Comparison of ENCODE assay signal across 35 mouse cellular contexts in the genomic region with DNA sequence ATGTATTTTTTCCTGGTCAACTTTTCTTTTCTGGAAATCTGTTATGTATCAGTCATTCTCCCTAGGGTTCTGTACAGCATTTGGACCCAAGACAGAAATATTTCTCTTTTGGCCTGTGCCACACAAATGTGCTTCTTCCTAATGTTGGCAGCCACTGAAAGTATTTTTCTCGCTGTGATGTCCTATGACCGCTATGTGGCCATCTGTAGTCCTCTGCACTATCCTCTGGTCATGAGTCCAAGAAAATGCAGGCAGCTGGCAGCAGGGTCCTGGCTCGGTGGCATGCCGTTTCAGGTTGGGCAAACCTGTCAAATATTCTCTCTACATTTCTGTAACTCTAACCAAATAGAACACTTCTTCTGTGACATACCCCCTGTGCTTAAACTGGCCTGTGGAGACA. TPM values are rescaled to one million over a fixed set of nuclear protein-coding genes. Genes with fewer than 3 reads are reported as not detected.
DNase-seq lines count a peak whose midpoint lies in the region.
"Had no signal": no experiment of that assay in that cellular context is flagged by ENCODE, and none has a peak within 500 bp of the region (broad histone marks: within the 10 kb centered on the region; RNA-seq: fewer than 3 reads in every experiment).

No protein-coding gene starts in this region.

- peak; percentile 70 for DNase-seq in left cerebral cortex, postnatal 4 days
- DNase-seq in left cerebral cortex, postnatal 25 days (ENCODE audit: low spot score in 2 of 2), result no peak
- DNase-seq in cerebellum, adult 11 months, result peak; percentile 44
- DNase-seq in cerebellum, adult 9-10 months, result peak; percentile 79
- peak; percentile 65 to 68 for DNase-seq in cerebellum, postnatal 36 days
- no peak for DNase-seq in adrenal gland, adult 2 months
- no peak for DNase-seq in adrenal gland, adult 8-10 months
- DNase-seq: adrenal gland, postnatal 36 days; gastrocnemius, postnatal 10 days; heart, postnatal 10 days; kidney, adult 9 months; kidney, postnatal 10 days; liver, embryonic 13.5 days; lung, adult 18-20 months; lung, postnatal 4 days; right cerebral cortex, postnatal 25 days had no signal

- intact Hi-C loops in left cerebral cortex, postnatal 4 days (cut with DNase I), result no loop called here
- intact Hi-C loops in left cerebral cortex, postnatal 25 days (cut with DNase I), result no loop called here

RNA-seq across cellular contexts. Expression of a gene that starts 2.0 kb away (rescaled TPM):
- total RNA-seq in left cerebral cortex, postnatal 4 days (2021), result not detected
- total RNA-seq in left cerebral cortex, postnatal 25 days (2021), result not detected
- not detected for total RNA-seq in adrenal gland, adult 2 months (2021)
- polyA plus RNA-seq in adrenal gland, adult 2 months (2012; rRNA removed), result not detected in 2 replicates
- not detected for total RNA-seq in adrenal gland, adult 8-10 months (2022)
- total RNA-seq: adrenal gland, postnatal 36 days; gastrocnemius, postnatal 10 days; heart, adult 8-10 months; heart, postnatal 10 days; layer of hippocampus, postnatal 14 days; left cerebral cortex, adult 2 months; MEL had no signal
- polyA plus RNA-seq: embryonic facial prominence, embryonic 11.5 days; forebrain, embryonic 13.5 days; gonadal fat pad, adult 2 months; heart, embryonic 13.5 days; hindbrain, embryonic 10.5 days; intestine, postnatal 0 days; large intestine, adult 2 months; limb, embryonic 10.5 days; limb, embryonic 15.5 days; liver, embryonic 13.5 days; lung, postnatal 0 days; midbrain, embryonic 13.5 days; neural tube, embryonic 15.5 days; Patski; spleen, adult 2 months; stomach, postnatal 0 days had no signal

RNA-seq across cellular contexts. Expression of a gene that starts 13.9 kb away (rescaled TPM):
- under 1 TPM; 0.08 TPM for total RNA-seq in left cerebral cortex, postnatal 4 days (2021)
- total RNA-seq in left cerebral cortex, postnatal 25 days (2021), result under 1 TPM in 1 of 2 experiments, not detected in 1; 0.14 TPM
- not detected for total RNA-seq in adrenal gland, adult 2 months (2021)
- polyA plus RNA-seq in adrenal gland, adult 2 months (2012; rRNA removed), result not detected in 2 replicates
- total RNA-seq in adrenal gland, adult 8-10 months (2022), result under 1 TPM in 1 of 4 experiments, not detected in 3; 0.12 TPM
- total RNA-seq: gastrocnemius, postnatal 10 days; heart, adult 8-10 months; layer of hippocampus, postnatal 14 days; MEL had no signal
- polyA plus RNA-seq: embryonic facial prominence, embryonic 11.5 days; forebrain, embryonic 13.5 days; gonadal fat pad, adult 2 months; heart, embryonic 13.5 days; hindbrain, embryonic 10.5 days; intestine, postnatal 0 days; large intestine, adult 2 months; limb, embryonic 10.5 days; limb, embryonic 15.5 days; liver, embryonic 13.5 days; lung, postnatal 0 days; midbrain, embryonic 13.5 days; neural tube, embryonic 15.5 days; Patski; spleen, adult 2 months; stomach, postnatal 0 days had no signal

RNA-seq across cellular contexts. Expression of a gene that starts 17.1 kb away (rescaled TPM):
- total RNA-seq in left cerebral cortex, postnatal 4 days (2021), result not detected
- not detected for total RNA-seq in left cerebral cortex, postnatal 25 days (2021)
- total RNA-seq in adrenal gland, adult 2 months (2021), result not detected
- polyA plus RNA-seq in adrenal gland, adult 2 months (2012; rRNA removed), result not detected in 2 replicates
- not detected for total RNA-seq in adrenal gland, adult 8-10 months (2022)
- total RNA-seq: adrenal gland, postnatal 36 days; gastrocnemius, postnatal 10 days; heart, adult 8-10 months; heart, postnatal 10 days; layer of hippocampus, postnatal 14 days; left cerebral cortex, adult 2 months; MEL had no signal
- polyA plus RNA-seq: embryonic facial prominence, embryonic 11.5 days; forebrain, embryonic 13.5 days; gonadal fat pad, adult 2 months; heart, embryonic 13.5 days; hindbrain, embryonic 10.5 days; intestine, postnatal 0 days; large intestine, adult 2 months; limb, embryonic 10.5 days; limb, embryonic 15.5 days; liver, embryonic 13.5 days; lung, postnatal 0 days; midbrain, embryonic 13.5 days; neural tube, embryonic 15.5 days; Patski; spleen, adult 2 months; stomach, postnatal 0 days had no signal

RNA-seq across cellular contexts. Expression of a gene that starts 44.7 kb away (rescaled TPM):
- total RNA-seq in left cerebral cortex, postnatal 4 days (2021), result not detected
- total RNA-seq in left cerebral cortex, postnatal 25 days (2021), result not detected
- total RNA-seq in adrenal gland, adult 2 months (2021), result not detected
- not detected in 2 replicates for polyA plus RNA-seq in adrenal gland, adult 2 months (2012; rRNA removed)
- not detected for total RNA-seq in adrenal gland, adult 8-10 months (2022)
- total RNA-seq: adrenal gland, postnatal 36 days; gastrocnemius, postnatal 10 days; heart, adult 8-10 months; heart, postnatal 10 days; layer of hippocampus, postnatal 14 days; left cerebral cortex, adult 2 months; MEL had no signal
- polyA plus RNA-seq: embryonic facial prominence, embryonic 11.5 days; forebrain, embryonic 13.5 days; gonadal fat pad, adult 2 months; heart, embryonic 13.5 days; hindbrain, embryonic 10.5 days; intestine, postnatal 0 days; large intestine, adult 2 months; limb, embryonic 10.5 days; limb, embryonic 15.5 days; liver, embryonic 13.5 days; lung, postnatal 0 days; midbrain, embryonic 13.5 days; neural tube, embryonic 15.5 days; Patski; spleen, adult 2 months; stomach, postnatal 0 days had no signal

RNA-seq across cellular contexts. Expression of a gene that starts 58.3 kb away (rescaled TPM):
- not detected for total RNA-seq in left cerebral cortex, postnatal 4 days (2021)
- total RNA-seq in left cerebral cortex, postnatal 25 days (2021), result not detected
- total RNA-seq in adrenal gland, adult 2 months (2021), result not detected
- not detected in 2 replicates for polyA plus RNA-seq in adrenal gland, adult 2 months (2012; rRNA removed)
- not detected for total RNA-seq in adrenal gland, adult 8-10 months (2022)
- total RNA-seq: adrenal gland, postnatal 36 days; gastrocnemius, postnatal 10 days; heart, adult 8-10 months; heart, postnatal 10 days; layer of hippocampus, postnatal 14 days; left cerebral cortex, adult 2 months; MEL had no signal
- polyA plus RNA-seq: embryonic facial prominence, embryonic 11.5 days; gonadal fat pad, adult 2 months; intestine, postnatal 0 days; large intestine, adult 2 months; limb, embryonic 15.5 days; liver, embryonic 13.5 days; lung, postnatal 0 days; Patski; spleen, adult 2 months; stomach, postnatal 0 days had no signal

Comparison
In these comparisons a context has a peak if more than half of its experiments do, and no peak if none do; other contexts are left out.
1. DNase-seq: peak in left cerebral cortex, postnatal 4 days (single experiment), cerebellum, adult 11 months (single experiment), cerebellum, adult 9-10 months (single experiment) and cerebellum, postnatal 36 days (2 of 2); none in left cerebral cortex, postnatal 25 days (0 of 2), adrenal gland, adult 2 months (single experiment) and adrenal gland, adult 8-10 months (single experiment).